Mouse (Mus musculus): ENCODE results near the gene Thra. TPM values are rescaled to one million over a fixed set of nuclear protein-coding genes. Genes with fewer than 3 reads are reported as not detected.

The Thra gene
- total and polyA plus RNA-seq, 3 experiments: 22.0 to 50.9 TPM; not detected in 1

GRCm38 (mm10) chr11:98781851-98782512 lies 41.5 kb downstream of the Thra start:
- Histone ChIP-seq H3K9me3 (replicated peaks; ENCODE audit: insufficient read depth, low read length) (no peaks in the 10 kb centered on the region), H3K4me3 (ENCODE audit: control insufficient read depth in 1 of 2, insufficient read depth in 1 of 2, low read depth in 2 of 2, low read length in 2 of 2) (peak overlapping the region in 1 of 2 experiments; percentile 79; a peak in 2 of 4 replicates), H3K36me3 (ENCODE audit: control insufficient read depth in 1 of 2, insufficient read depth in 2 of 2, low read length in 2 of 2) (peaks cover 0 to 25% of the 10 kb centered on the region in 2 experiments; a peak in 2 of 4 replicates), H3K4me1 (ENCODE audit: control insufficient read depth in 1 of 2, insufficient read depth in 2 of 2, low read length in 2 of 2) (peaks cover 8 to 37% of the 10 kb centered on the region in 2 experiments), H3K27ac (ENCODE audit: control insufficient read depth, low read depth, low read length) (no peak overlapping the region), H3K9ac (ENCODE audit: control insufficient read depth, low read depth, low read length, poor library complexity, severe bottlenecking) (peak overlapping the region; percentile 11; the same call in 1 of the 2 replicates), H3K27me3 (ENCODE audit: control insufficient read depth in 1 of 2, insufficient read depth in 2 of 2, low read length in 2 of 2) (no peaks in the 10 kb centered on the region), H3K79me2 (ENCODE audit: control insufficient read depth, insufficient read depth, low read length, poor library complexity) (no peaks in the 10 kb centered on the region; the same call in 1 of the 2 replicates)
- peak; percentile 58 for DNase-seq (ENCODE audit: low read depth, low spot score)
- TF ChIP-seq POLR2AphosphoS2 (IDR thresholded peaks at IDR 0.05; ENCODE audit: low read length): no peak
- TF ChIP-seq BHLHE40 (IDR thresholded peaks at IDR 0.05; ENCODE audit: borderline replicate concordance, low read depth, low read length): no peak
- TF ChIP-seq TBP (IDR thresholded peaks at IDR 0.05; ENCODE audit: low read depth, low read length): no peak
- TF ChIP-seq E2F4 (IDR thresholded peaks at IDR 0.05; ENCODE audit: borderline replicate concordance, low read depth, low read length): no peak
- TF ChIP-seq UBTF (IDR thresholded peaks at IDR 0.05; ENCODE audit: borderline replicate concordance, insufficient read depth, low read depth, low read length): no peak
- TF ChIP-seq GATA1 (IDR thresholded peaks at IDR 0.05; ENCODE audit: low read depth, low read length): peak; percentile 37; the same call in 1 of the 2 replicates
- no peak for TF ChIP-seq ZNF384 (IDR thresholded peaks at IDR 0.05; ENCODE audit: low read depth, low read length)
- TF ChIP-seq KAT2A (conservative IDR thresholded peaks at IDR 0.05; ENCODE audit: low read depth, low read length): no peak
- TF ChIP-seq SMC3 (IDR thresholded peaks at IDR 0.05; ENCODE audit: low read depth, low read length): no peak
- TF ChIP-seq MYB (IDR thresholded peaks at IDR 0.05; ENCODE audit: low read depth, low read length): no peak
- no peak for TF ChIP-seq MEF2A (IDR thresholded peaks at IDR 0.05; ENCODE audit: extremely low read depth, insufficient replicate concordance, low read depth, low read length, poor library complexity, severe bottlenecking)
- no peak for TF ChIP-seq USF2 (IDR thresholded peaks at IDR 0.05; ENCODE audit: borderline replicate concordance in 1 of 2, insufficient read depth in 1 of 2, low read depth in 1 of 2, low read length in 2 of 2)
- TF ChIP-seq SIN3A (IDR thresholded peaks at IDR 0.05; ENCODE audit: low read length): peak; percentile 20; the same call in 1 of the 2 replicates
- TF ChIP-seq ZKSCAN1 (IDR thresholded peaks at IDR 0.05; ENCODE audit: low read depth, low read length): no peak
- no peak for TF ChIP-seq MAX (IDR thresholded peaks at IDR 0.05; ENCODE audit: low read length)
- no peak; the same call in 1 of the 2 replicates for TF ChIP-seq MXI1 (IDR thresholded peaks at IDR 0.05; ENCODE audit: low read depth, low read length)
- no peak for TF ChIP-seq CHD1 (IDR thresholded peaks at IDR 0.05; ENCODE audit: low read depth, low read length)
- TF ChIP-seq NRF1 (IDR thresholded peaks at IDR 0.05; ENCODE audit: insufficient read depth, low read depth, low read length, poor library complexity, severe bottlenecking): no peak
- TF ChIP-seq TAL1 (IDR thresholded peaks at IDR 0.05; ENCODE audit: low read length): no peak
- TF ChIP-seq GABPA (IDR thresholded peaks at IDR 0.05; ENCODE audit: low read depth, low read length): no peak
- no peak; the same call in none of the 2 replicates for TF ChIP-seq RCOR1 (IDR thresholded peaks at IDR 0.05; ENCODE audit: low read depth, low read length)
- TF ChIP-seq CHD2 (IDR thresholded peaks at IDR 0.05; ENCODE audit: low read length): 0 out of 2 replicates have a peak, but pooled peaks have one; percentile 11
- no peak for TF ChIP-seq TCF12 (IDR thresholded peaks at IDR 0.05; ENCODE audit: low read depth, low read length)
- 0 out of 4 replicates have a peak, but pooled peaks of 1 of the 2 experiments have one; percentile 26 for TF ChIP-seq EP300 (IDR thresholded peaks at IDR 0.05; ENCODE audit: low read depth in 1 of 2, low read length in 2 of 2)
- no peak for TF ChIP-seq ELF1 (IDR thresholded peaks at IDR 0.05; ENCODE audit: low read depth, low read length)
- no peak for TF ChIP-seq ZMIZ1 (IDR thresholded peaks at IDR 0.05; ENCODE audit: low read depth, low read length)
- 0 out of 2 replicates have a peak, but pooled peaks have one; percentile 7 for TF ChIP-seq HCFC1 (IDR thresholded peaks at IDR 0.05; ENCODE audit: low read depth, low read length)
- TF ChIP-seq CTCF (IDR thresholded peaks at IDR 0.05 in 2 of 3, conservative IDR thresholded peaks at IDR 0.05 in 1 of 3; ENCODE audit: control insufficient read depth in 1 of 3, insufficient read depth in 1 of 3, low read depth in 2 of 3, low read length in 3 of 3, poor library complexity in 1 of 3, severe bottlenecking in 1 of 3): no peak
- TF ChIP-seq MAFK (IDR thresholded peaks at IDR 0.05; ENCODE audit: borderline replicate concordance, low read depth, low read length): no peak
- TF ChIP-seq MAZ (IDR thresholded peaks at IDR 0.05; ENCODE audit: low read depth, low read length): 0 out of 2 replicates have a peak, but pooled peaks have one; percentile 2
- TF ChIP-seq NELFE (IDR thresholded peaks at IDR 0.05; ENCODE audit: low read depth, low read length): no peak
- no peak for TF ChIP-seq POLR2A (IDR thresholded peaks at IDR 0.05; ENCODE audit: control insufficient read depth in 1 of 2, insufficient read depth in 1 of 2, low read depth in 1 of 2, low read length in 2 of 2, poor library complexity in 1 of 2)
- TF ChIP-seq ETS1 (IDR thresholded peaks at IDR 0.05; ENCODE audit: low read depth, low read length): no peak
- TF ChIP-seq RAD21 (IDR thresholded peaks at IDR 0.05; ENCODE audit: low read depth, low read length): no peak
- TF ChIP-seq MYC (IDR thresholded peaks at IDR 0.05; ENCODE audit: low read depth, low read length): no peak
- TF ChIP-seq JUND (IDR thresholded peaks at IDR 0.05; ENCODE audit: low read depth, low read length): no peak

All from MEL (cell line).